Mouse (Mus musculus): Measurements from ENCODE around the gene Asphd1.

DNA sequence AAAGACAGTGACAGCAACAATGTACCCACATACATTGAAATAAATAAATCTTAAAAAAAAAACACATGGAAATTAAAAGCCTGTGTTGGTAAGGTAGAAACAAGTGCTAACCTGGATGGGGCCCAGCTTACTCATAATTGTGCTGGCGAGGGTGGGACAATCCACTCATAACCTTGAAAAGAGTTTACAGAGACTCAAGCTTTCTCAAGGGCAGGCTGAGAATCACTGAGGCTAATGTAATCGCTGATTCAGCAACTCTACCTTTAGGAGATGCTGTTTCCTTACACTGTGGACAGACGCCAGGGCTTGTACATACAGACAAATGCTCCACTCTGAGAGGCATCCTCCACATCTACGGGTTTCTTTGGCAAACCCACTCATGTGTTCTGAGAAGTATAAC is 29.4 kb downstream of the Asphd1 start:
- TF ChIP-seq CTCF (conservative IDR thresholded peaks at IDR 0.05; ENCODE audit: low read length) (no peak), NANOG (IDR thresholded peaks at IDR 0.05; ENCODE audit: borderline replicate concordance, low read length) (no peak)
